Comparison of ENCODE assay signal across 12 mouse cellular contexts in the genomic region with DNA sequence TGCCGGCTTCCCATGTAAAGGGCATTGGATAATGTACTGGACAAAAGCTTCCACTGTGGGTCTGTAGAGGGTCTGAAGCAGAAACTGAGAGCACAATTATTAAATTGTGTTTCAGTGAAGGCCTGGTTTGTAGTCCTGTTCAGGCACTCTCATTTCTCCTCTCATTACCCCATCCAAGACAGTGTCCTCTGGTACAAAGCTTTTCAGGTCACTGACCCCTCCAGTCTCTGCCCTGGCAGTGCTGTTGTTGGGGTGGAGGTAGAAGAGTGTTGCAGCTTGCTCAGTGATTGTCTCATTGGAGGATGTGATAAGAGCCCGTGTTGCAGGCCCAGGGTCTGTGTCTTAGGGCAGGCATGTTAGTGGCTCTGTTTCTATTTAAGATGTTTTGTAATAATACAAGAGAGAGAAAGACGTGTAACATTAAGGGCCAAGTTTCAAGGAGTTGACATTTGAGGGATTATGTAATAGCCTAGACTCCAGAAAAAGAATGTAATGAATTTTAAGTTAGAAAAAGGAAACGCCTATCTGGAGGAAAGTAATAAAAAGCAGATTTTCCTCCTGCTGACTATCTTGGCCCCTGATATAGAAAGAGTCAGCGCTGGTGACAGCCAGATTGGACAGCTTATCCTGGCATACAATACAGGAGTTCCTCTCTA. TPM values are rescaled to one million over a fixed set of nuclear protein-coding genes. Genes with fewer than 3 reads are reported as not detected.
DNase-seq lines count a peak whose midpoint lies in the region; ATAC-seq and TF ChIP-seq lines count a peak whose summit lies in the region.
"Had no signal": no experiment of that assay in that cellular context is flagged by ENCODE, and none has a peak within 500 bp of the region (broad histone marks: within the 10 kb centered on the region; RNA-seq: fewer than 3 reads in every experiment).

No protein-coding gene starts in this region.

- no peak overlapping the region for H3K27ac ChIP-seq in kidney, postnatal 0 days
- H3K27ac ChIP-seq in embryonic facial prominence, embryonic 14.5 days (replicated peaks; ENCODE audit: low read depth, low read length) = peak overlapping the region; percentile 66
- peak overlapping the region; percentile 32 for H3K27ac ChIP-seq in heart, embryonic 15.5 days

- no peak for TF ChIP-seq CTCF in kidney, postnatal 0 days (IDR thresholded peaks at IDR 0.05; ENCODE audit: low read depth)

- 0 out of 2 replicates have a peak, but pooled peaks cover 6% of the 10 kb centered on the region for H3K4me1 ChIP-seq in kidney, postnatal 0 days (replicated peaks; ENCODE audit: insufficient read depth, low read length)
- peaks cover 17% of the 10 kb centered on the region for H3K4me1 ChIP-seq in embryonic facial prominence, embryonic 14.5 days (ENCODE audit: control insufficient read depth, insufficient read depth, low read length)
- H3K4me1 ChIP-seq in heart, embryonic 15.5 days (replicated peaks) = peaks cover 20% of the 10 kb centered on the region

- H3K4me3 ChIP-seq in kidney, postnatal 0 days (replicated peaks; ENCODE audit: low read depth, low read length) = no peak overlapping the region
- H3K4me3 ChIP-seq in embryonic facial prominence, embryonic 14.5 days (ENCODE audit: low read depth, low read length) = no peak overlapping the region
- no peak overlapping the region for H3K4me3 ChIP-seq in heart, embryonic 15.5 days

- H3K36me3 ChIP-seq in kidney, postnatal 0 days (ENCODE audit: insufficient read depth, low read length) = no peaks in the 10 kb centered on the region
- no peaks in the 10 kb centered on the region for H3K36me3 ChIP-seq in embryonic facial prominence, embryonic 14.5 days (ENCODE audit: control insufficient read depth, insufficient read depth, low read length)
- no peaks in the 10 kb centered on the region for H3K36me3 ChIP-seq in heart, embryonic 15.5 days

- H3K9ac ChIP-seq in kidney, postnatal 0 days (ENCODE audit: low read depth, low read length) = no peak overlapping the region
- peak overlapping the region; percentile 37; the same call in 1 of the 2 replicates for H3K9ac ChIP-seq in embryonic facial prominence, embryonic 14.5 days (ENCODE audit: low read depth, low read length)
- no peak overlapping the region for H3K9ac ChIP-seq in heart, embryonic 15.5 days

- H3K9me3 ChIP-seq in kidney, postnatal 0 days (replicated peaks; ENCODE audit: low read length) = no peaks in the 10 kb centered on the region
- no peaks in the 10 kb centered on the region for H3K9me3 ChIP-seq in embryonic facial prominence, embryonic 14.5 days (ENCODE audit: control insufficient read depth, low read length)
- H3K9me3 ChIP-seq in heart, embryonic 15.5 days (replicated peaks) = no peaks in the 10 kb centered on the region

- H3K4me2 ChIP-seq in kidney, postnatal 0 days (ENCODE audit: low read length) = no peak overlapping the region
- H3K4me2 ChIP-seq in embryonic facial prominence, embryonic 14.5 days (ENCODE audit: low read depth, low read length) = peak overlapping the region; percentile 20; the same call in 1 of the 2 replicates
- no peak overlapping the region; the same call in 1 of the 2 replicates for H3K4me2 ChIP-seq in heart, embryonic 15.5 days

- no peak for ATAC-seq in kidney, postnatal 0 days (replicated peaks; ENCODE audit: low FRiP score, low read depth)
- ATAC-seq in embryonic facial prominence, embryonic 14.5 days (ENCODE audit: low read depth) = no peak; the same call in 1 of the 2 replicates
- no peak for ATAC-seq in heart, embryonic 15.5 days (replicated peaks; ENCODE audit: insufficient number of reproducible peaks, insufficient read depth, low FRiP score, low read depth)
- no peak for ATAC-seq in megakaryocyte progenitor cell, adult 5-6 weeks (replicated peaks; ENCODE audit: poor library complexity)

- 56% methylated on average over 5 of the region's 5 CpGs for WGBS in kidney, postnatal 0 days
- 30% methylated on average over 5 of the region's 5 CpGs for WGBS in embryonic facial prominence, embryonic 14.5 days
- WGBS in heart, embryonic 15.5 days = 22% methylated on average over 5 of the region's 5 CpGs

- no peaks in the 10 kb centered on the region for H3K27me3 ChIP-seq in kidney, postnatal 0 days (ENCODE audit: insufficient read depth, low read length)
- no peaks in the 10 kb centered on the region for H3K27me3 ChIP-seq in embryonic facial prominence, embryonic 14.5 days (replicated peaks; ENCODE audit: control insufficient read depth, insufficient read depth, low read length)
- H3K27me3 ChIP-seq in heart, embryonic 15.5 days = no peaks in the 10 kb centered on the region

- DNase-seq in kidney, postnatal 0 days (ENCODE audit: low spot score) = peak; percentile 50
- DNase-seq in kidney, postnatal 14 days = no peak
- DNase-seq in embryonic facial prominence, embryonic 14.5 days (ENCODE audit: low spot score) = peak; percentile 59
- DNase-seq in lung, postnatal 36 days = peak; percentile 55
- DNase-seq in left cerebral cortex, adult 9 months (ENCODE audit: low spot score in 2 of 2) = no peak
- DNase-seq in right cerebral cortex, postnatal 14 days = no peak
- DNase-seq: thymus, postnatal 36 days had no signal

RNA-seq across cellular contexts. Expression of a gene that starts 2.9 kb away (rescaled TPM):
- polyA plus RNA-seq in kidney, postnatal 0 days (2015; fragmentation: Nextera tagmentation; extraction: Ambion mirVana) = 20.2 and 20.5 TPM in 2 replicates
- 42.3 and 47.3 TPM in 2 replicates for polyA plus RNA-seq in embryonic facial prominence, embryonic 14.5 days (2014; fragmentation: Nextera tagmentation; extraction: Ambion mirVana)
- polyA plus RNA-seq in heart, embryonic 15.5 days (2015; fragmentation: Nextera tagmentation; extraction: Ambion mirVana) = 8.1 and 12.3 TPM in 2 replicates
- 1.5 and 1.8 TPM in 2 replicates for total RNA-seq in megakaryocyte progenitor cell, adult 5-6 weeks (2015)
- total RNA-seq in megakaryocyte progenitor cell, adult 5-6 weeks (2017) = 1.1 and 4.4 TPM in 2 replicates

RNA-seq across cellular contexts. Expression of a gene that starts 26.9 kb away (rescaled TPM):
- polyA plus RNA-seq in kidney, postnatal 0 days (2015; fragmentation: Nextera tagmentation; extraction: Ambion mirVana) = not detected in 2 replicates
- polyA plus RNA-seq in embryonic facial prominence, embryonic 14.5 days (2014; fragmentation: Nextera tagmentation; extraction: Ambion mirVana) = not detected in 2 replicates
- polyA plus RNA-seq in heart, embryonic 15.5 days (2015; fragmentation: Nextera tagmentation; extraction: Ambion mirVana) = not detected in 2 replicates
- not detected in 2 replicates for total RNA-seq in megakaryocyte progenitor cell, adult 5-6 weeks (2015)
- not detected in 2 replicates for total RNA-seq in megakaryocyte progenitor cell, adult 5-6 weeks (2017)
- total RNA-seq: heart, postnatal 14 days; layer of hippocampus, postnatal 14 days; MEL had no signal

RNA-seq across cellular contexts. Expression of a gene that starts 38.2 kb away (rescaled TPM):
- polyA plus RNA-seq in kidney, postnatal 0 days (2015; fragmentation: Nextera tagmentation; extraction: Ambion mirVana) = 0.01 TPM in 1 of 2 replicates, not detected in the other
- polyA plus RNA-seq in embryonic facial prominence, embryonic 14.5 days (2014; fragmentation: Nextera tagmentation; extraction: Ambion mirVana) = not detected in 2 replicates
- not detected in 2 replicates for polyA plus RNA-seq in heart, embryonic 15.5 days (2015; fragmentation: Nextera tagmentation; extraction: Ambion mirVana)
- total RNA-seq in megakaryocyte progenitor cell, adult 5-6 weeks (2015) = not detected in 2 replicates
- not detected in 2 replicates for total RNA-seq in megakaryocyte progenitor cell, adult 5-6 weeks (2017)
- total RNA-seq: heart, postnatal 14 days; layer of hippocampus, postnatal 14 days; MEL had no signal

RNA-seq across cellular contexts. Expression of a gene that starts 54.6 kb away (rescaled TPM):
- not detected in 2 replicates for polyA plus RNA-seq in kidney, postnatal 0 days (2015; fragmentation: Nextera tagmentation; extraction: Ambion mirVana)
- not detected in 2 replicates for polyA plus RNA-seq in embryonic facial prominence, embryonic 14.5 days (2014; fragmentation: Nextera tagmentation; extraction: Ambion mirVana)
- not detected in 2 replicates for polyA plus RNA-seq in heart, embryonic 15.5 days (2015; fragmentation: Nextera tagmentation; extraction: Ambion mirVana)
- total RNA-seq in megakaryocyte progenitor cell, adult 5-6 weeks (2015) = not detected in 2 replicates
- not detected in 2 replicates for total RNA-seq in megakaryocyte progenitor cell, adult 5-6 weeks (2017)
- total RNA-seq: heart, postnatal 14 days; layer of hippocampus, postnatal 14 days; MEL had no signal

Comparison
In these comparisons a context has a peak if more than half of its experiments do, and no peak if none do; other contexts are left out.
1. DNase-seq: peak in kidney, postnatal 0 days (single experiment), embryonic facial prominence, embryonic 14.5 days (single experiment) and lung, postnatal 36 days (single experiment); none in kidney, postnatal 14 days (single experiment), left cerebral cortex, adult 9 months (0 of 2) and right cerebral cortex, postnatal 14 days (single experiment).